10 mouse cellular contexts compared by ENCODE assay signal in the genomic region with DNA sequence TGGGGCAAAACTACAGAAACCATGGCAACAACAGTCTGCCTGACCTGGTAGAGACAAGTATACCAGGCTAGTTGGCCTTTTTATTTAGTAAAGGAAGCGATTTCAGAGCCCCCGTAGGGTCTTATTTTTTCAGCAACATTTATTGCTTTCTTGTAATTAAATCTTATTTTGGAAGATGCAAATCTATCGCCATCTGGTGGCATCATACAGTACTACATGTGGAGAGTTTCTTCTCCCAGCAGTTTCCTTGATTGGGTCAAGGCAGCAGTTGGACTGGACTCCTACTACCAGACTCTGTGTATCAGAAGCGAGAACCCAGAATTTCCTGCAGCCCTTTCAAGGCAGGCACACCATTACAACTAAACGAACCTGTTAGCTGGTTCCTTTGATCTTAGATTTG. TPM values are rescaled to one million over a fixed set of nuclear protein-coding genes. Genes with fewer than 3 reads are reported as not detected.
DNase-seq lines count a peak whose midpoint lies in the region; ATAC-seq and TF ChIP-seq lines count a peak whose summit lies in the region.
"Had no signal": no experiment of that assay in that cellular context is flagged by ENCODE, and none has a peak within 500 bp of the region (broad histone marks: within the 10 kb centered on the region; RNA-seq: fewer than 3 reads in every experiment).

No protein-coding gene starts in this region.

- no peak for ATAC-seq in liver, postnatal 0 days

- peak; percentile 13 to 85 for DNase-seq in adrenal gland, adult (ENCODE audit: inconsistent age in 2 of 2, low spot score in 1 of 2)
- no peak for DNase-seq in adrenal gland, adult 8-10 months
- peak; percentile 26 for DNase-seq in liver, postnatal 0 days
- no peak for DNase-seq in liver
- peak; percentile 62 to 73 for DNase-seq in cerebellum, adult 18-20 months
- DNase-seq in induced T-regulatory cell, adult 2 months (ENCODE audit: low read depth): peak; percentile 86
- peak; percentile 41 for DNase-seq in limb, embryonic 10.5 days (ENCODE audit: low spot score)
- DNase-seq in right cerebral cortex, postnatal 4 days: peak; percentile 56

- H3K9ac ChIP-seq in liver, postnatal 0 days (replicated peaks): no peak overlapping the region
- H3K9ac ChIP-seq: neural tube, embryonic 12.5 days had no signal

- WGBS in liver, postnatal 0 days (ENCODE audit: insufficient replicate concordance): 13% methylated on average over 5 of the region's 5 CpGs
- 23% methylated on average over 5 of the region's 5 CpGs for WGBS in limb, embryonic 10.5 days

- H3K27ac ChIP-seq in liver, postnatal 0 days (ENCODE audit: low read depth): no peak overlapping the region
- no peak overlapping the region for H3K27ac ChIP-seq in limb, embryonic 10.5 days
- H3K27ac ChIP-seq: neural tube, embryonic 12.5 days had no signal

- no peak overlapping the region for H3K4me3 ChIP-seq in liver, postnatal 0 days (ENCODE audit: low read depth, low read length)
- H3K4me3 ChIP-seq in limb, embryonic 10.5 days: no peak overlapping the region
- H3K4me3 ChIP-seq: neural tube, embryonic 12.5 days had no signal

- no peaks in the 10 kb centered on the region for H3K9me3 ChIP-seq in liver, postnatal 0 days (ENCODE audit: low read length)
- no peaks in the 10 kb centered on the region for H3K9me3 ChIP-seq in limb, embryonic 10.5 days (replicated peaks)
- H3K9me3 ChIP-seq: neural tube, embryonic 12.5 days had no signal

- H3K36me3 ChIP-seq in liver, postnatal 0 days (replicated peaks; ENCODE audit: insufficient read depth, low read length): no peaks in the 10 kb centered on the region
- no peaks in the 10 kb centered on the region for H3K36me3 ChIP-seq in limb, embryonic 10.5 days
- H3K36me3 ChIP-seq: neural tube, embryonic 12.5 days had no signal

- H3K27me3 ChIP-seq in liver, postnatal 0 days (ENCODE audit: insufficient read depth, low read length): no peaks in the 10 kb centered on the region
- H3K27me3 ChIP-seq in limb, embryonic 10.5 days (ENCODE audit: low read depth, poor library complexity, severe bottlenecking): no peaks in the 10 kb centered on the region
- H3K27me3 ChIP-seq: neural tube, embryonic 12.5 days had no signal

- no peak for TF ChIP-seq EP300 in liver, postnatal 0 days (IDR thresholded peaks at IDR 0.05; ENCODE audit: low read depth)

- peak; percentile 78 for TF ChIP-seq CTCF in liver, postnatal 0 days (IDR thresholded peaks at IDR 0.05; ENCODE audit: low read depth)

- H3K4me2 ChIP-seq in liver, postnatal 0 days (ENCODE audit: low read depth, low read length): no peak overlapping the region
- H3K4me2 ChIP-seq: neural tube, embryonic 12.5 days had no signal

- H3K4me1 ChIP-seq in liver, postnatal 0 days (ENCODE audit: insufficient read depth): no peaks in the 10 kb centered on the region
- no peaks in the 10 kb centered on the region for H3K4me1 ChIP-seq in limb, embryonic 10.5 days
- H3K4me1 ChIP-seq: neural tube, embryonic 12.5 days had no signal

RNA-seq across cellular contexts. Expression of a gene that starts 3.2 kb away (rescaled TPM):
- under 1 TPM; 0.63 to 0.89 (median 0.66) TPM for total RNA-seq in adrenal gland, adult 8-10 months (2022)
- polyA plus RNA-seq in liver, postnatal 0 days (2015; fragmentation: Nextera tagmentation; extraction: Ambion mirVana): 0.83 and 1.1 TPM in 2 replicates
- not detected in 2 replicates for polyA plus RNA-seq in limb, embryonic 10.5 days (2016; fragmentation: Nextera tagmentation; extraction: Ambion mirVana)
- polyA plus RNA-seq: C2C12 had no signal

RNA-seq across cellular contexts. Expression of a gene that starts 31.0 kb away (rescaled TPM):
- total RNA-seq in adrenal gland, adult 8-10 months (2022): under 1 TPM; 0.30 to 0.44 (median 0.39) TPM
- 1.8 and 2.1 TPM in 2 replicates for polyA plus RNA-seq in liver, postnatal 0 days (2015; fragmentation: Nextera tagmentation; extraction: Ambion mirVana)
- polyA plus RNA-seq in limb, embryonic 10.5 days (2016; fragmentation: Nextera tagmentation; extraction: Ambion mirVana): 0.14 TPM in 1 of 2 replicates, not detected in the other
- polyA plus RNA-seq: C2C12 had no signal

RNA-seq across cellular contexts. Expression of a gene that starts 34.7 kb away (rescaled TPM):
- 10 to 100 TPM; 16.6 to 17.8 (median 17.3) TPM for total RNA-seq in adrenal gland, adult 8-10 months (2022)
- polyA plus RNA-seq in liver, postnatal 0 days (2015; fragmentation: Nextera tagmentation; extraction: Ambion mirVana): 0.23 and 0.25 TPM in 2 replicates
- 0.84 and 1.7 TPM in 2 replicates for polyA plus RNA-seq in limb, embryonic 10.5 days (2016; fragmentation: Nextera tagmentation; extraction: Ambion mirVana)
- polyA plus RNA-seq: C2C12 had no signal

RNA-seq across cellular contexts. Expression of a gene that starts 48.9 kb away (rescaled TPM):
- total RNA-seq in adrenal gland, adult 8-10 months (2022): not detected
- polyA plus RNA-seq in liver, postnatal 0 days (2015; fragmentation: Nextera tagmentation; extraction: Ambion mirVana): 0.15 and 0.20 TPM in 2 replicates
- not detected in 2 replicates for polyA plus RNA-seq in limb, embryonic 10.5 days (2016; fragmentation: Nextera tagmentation; extraction: Ambion mirVana)
- polyA plus RNA-seq: C2C12; neural tube, embryonic 12.5 days had no signal

Comparison
In these comparisons a context has a peak if more than half of its experiments do, and no peak if none do; other contexts are left out.
1. DNase-seq: peak in adrenal gland, adult (2 of 2), liver, postnatal 0 days (single experiment), cerebellum, adult 18-20 months (2 of 2), induced T-regulatory cell, adult 2 months (single experiment), limb, embryonic 10.5 days (single experiment) and right cerebral cortex, postnatal 4 days (single experiment); none in adrenal gland, adult 8-10 months (single experiment) and liver (single experiment).